Mouse (Mus musculus) bone marrow, adult 2 months (tissue): ENCODE measurements at regions not wholly inside any gene's neighbourhood (a gene's known extent, or its start where the extent isn't known, plus 50 kb on each side); places are given as distances from the start of the nearest gene placed in this dataset.

Experiments used
- H3K27ac ChIP-seq: fragments of 200-500 bp; 2 replicates; pipeline ENCODE4 v1.5.1; 2012; ENCODE audit warnings: low read depth, mild to moderate bottlenecking, control low read depth, inconsistent platforms, low read length; ENCODE audit not compliant: control insufficient read depth, poor library complexity, insufficient read depth
- H3K4me1 ChIP-seq: fragments of 200-500 bp; 2 replicates; pipeline ENCODE4 v1.6.1; 2011; ENCODE audit warnings: low read length; ENCODE audit not compliant: control insufficient read depth, insufficient read depth
- H3K4me3 ChIP-seq: fragments of 200-500 bp; replicated peaks from 2 replicates; pipeline ENCODE3; 2011; ENCODE audit warnings: mild to moderate bottlenecking, low read depth, low read length, control low read depth; ENCODE audit not compliant: control insufficient read depth
- CTCF ChIP-seq: fragments of 200-500 bp; IDR thresholded peaks from 2 replicates; pipeline ENCODE4 v1.5.1; 2011; ENCODE audit warnings: low read length, control low read depth; ENCODE audit not compliant: control insufficient read depth, insufficient read depth
- POLR2A ChIP-seq: fragments of 200-500 bp; IDR thresholded peaks from 2 replicates; pipeline ENCODE4 v1.6.1; 2011; ENCODE audit warnings: low read depth, mild to moderate bottlenecking, control low read depth, low read length, borderline replicate concordance; ENCODE audit not compliant: control insufficient read depth
- WGBS: fragments of 180-500 bp; shearing (Covaris S2); methylation state at CpG from one replicate; pipeline ENCODE4 v1.1.7; 2018; 5-methylcytosine and 5-hydroxymethylcytosine counted together

- no peak overlapping the region for H3K4me3 ChIP-seq
- no peak overlapping the region for H3K27ac ChIP-seq
- WGBS, result 68% methylated on average over 5 of the region's 5 CpGs
- H3K4me1 ChIP-seq, result no peaks in the 10 kb centered on the region
- TF ChIP-seq POLR2A (no peak), CTCF (no peak)
Observed at GRCm38 (mm10) chr2:51036995-51037394, 111.9 kb downstream of the Rnd3 start.

GRCm38 (mm10) chr2:51036190-51036755, 112.6 kb downstream of the Rnd3 start:
- TF ChIP-seq CTCF (no peak), POLR2A (no peak)
- Histone ChIP-seq H3K4me1 (no peaks in the 10 kb centered on the region), H3K4me3 (no peak overlapping the region), H3K27ac (no peak overlapping the region)
- WGBS, result 87% methylated on average over 8 of the region's 8 CpGs

- Histone ChIP-seq H3K27ac (no peak overlapping the region), H3K4me3 (no peak overlapping the region), H3K4me1 (no peaks in the 10 kb centered on the region)
- WGBS, result 85% methylated on average over 7 of the region's 7 CpGs
- TF ChIP-seq CTCF (no peak), POLR2A (no peak)
Observed at GRCm38 (mm10) chr2:51033881-51034280, 115.0 kb downstream of the Rnd3 start.

GRCm38 (mm10) chr2:51022479-51022878, 126.4 kb downstream of the Rnd3 start:
- TF ChIP-seq CTCF, result no peak
- TF ChIP-seq POLR2A, result no peak
- Histone ChIP-seq H3K27ac (no peak overlapping the region), H3K4me1 (no peaks in the 10 kb centered on the region), H3K4me3 (no peak overlapping the region)
- WGBS, result 70% methylated on average over 2 of the region's 2 CpGs

GRCm38 (mm10) chr2:51016129-51016402, 132.8 kb downstream of the Rnd3 start:
- TF ChIP-seq CTCF (no peak), POLR2A (no peak)
- 20% methylated on average over 5 of the region's 5 CpGs for WGBS
- Histone ChIP-seq H3K27ac (no peak overlapping the region), H3K4me1 (no peaks in the 10 kb centered on the region; the same call in none of the 2 replicates), H3K4me3 (no peak overlapping the region)

GRCm38 (mm10) chr2:51015360-51016128, 133.4 kb downstream of the Rnd3 start:
- Histone ChIP-seq H3K4me3 (no peak overlapping the region), H3K4me1 (no peaks in the 10 kb centered on the region; the same call in none of the 2 replicates), H3K27ac (no peak overlapping the region)
- no peak for TF ChIP-seq POLR2A
- no peak for TF ChIP-seq CTCF
- WGBS, result 27% methylated on average over 7 of the region's 7 CpGs

GRCm38 (mm10) chr2:51014232-51014631, 134.7 kb downstream of the Rnd3 start:
- Histone ChIP-seq H3K4me1 (no peaks in the 10 kb centered on the region; the same call in none of the 2 replicates), H3K4me3 (no peak overlapping the region), H3K27ac (no peak overlapping the region)
- no peak for TF ChIP-seq CTCF
- TF ChIP-seq POLR2A, result no peak

GRCm38 (mm10) chr2:51013090-51013489, 135.8 kb downstream of the Rnd3 start:
- TF ChIP-seq CTCF (no peak), POLR2A (no peak)
- WGBS, result 4% methylated on average over 2 of the region's 2 CpGs
- Histone ChIP-seq H3K27ac (no peak overlapping the region), H3K4me3 (no peak overlapping the region), H3K4me1 (no peaks in the 10 kb centered on the region; the same call in none of the 2 replicates)

GRCm38 (mm10) chr2:51008251-51008533, 140.7 kb downstream of the Rnd3 start:
- no peak overlapping the region for H3K4me3 ChIP-seq
- no peak for TF ChIP-seq CTCF
- no peak for TF ChIP-seq POLR2A
- no peaks in the 10 kb centered on the region for H3K4me1 ChIP-seq
- 72% methylated on average over 2 of the region's 2 CpGs for WGBS
- no peak overlapping the region for H3K27ac ChIP-seq
